Mouse (Mus musculus): Measurements from ENCODE around the gene Zbtb11.

Gene Zbtb11

DNA sequence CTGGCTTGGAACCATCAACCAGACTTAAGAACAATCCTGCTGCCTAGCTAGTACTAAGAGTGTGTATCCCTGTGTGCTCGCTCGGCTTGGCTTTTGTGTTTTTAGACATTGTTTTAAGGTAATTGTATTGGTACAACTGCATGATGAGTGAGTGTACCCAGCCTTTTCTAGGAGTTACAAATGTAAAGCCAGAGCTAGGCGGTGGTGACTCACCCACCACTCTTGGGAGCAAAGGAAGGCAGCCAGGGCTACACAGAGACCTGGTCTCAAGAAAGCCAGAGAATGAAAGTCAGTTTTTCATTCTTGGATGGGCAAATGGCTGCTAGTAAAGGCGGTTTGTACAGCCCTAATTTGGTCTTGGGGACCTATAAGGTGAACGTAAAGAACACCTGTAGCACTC lies 3.3 kb upstream of the Zbtb11 start:
- DNase-seq (ENCODE audit: low read depth, low spot score), result no peak

GRCm38 (mm10) chr16:55971735-55972615 lies 1.7 kb upstream of the Zbtb11 start:
- peak; percentile 30 for DNase-seq (ENCODE audit: low read depth, low spot score)

DNA sequence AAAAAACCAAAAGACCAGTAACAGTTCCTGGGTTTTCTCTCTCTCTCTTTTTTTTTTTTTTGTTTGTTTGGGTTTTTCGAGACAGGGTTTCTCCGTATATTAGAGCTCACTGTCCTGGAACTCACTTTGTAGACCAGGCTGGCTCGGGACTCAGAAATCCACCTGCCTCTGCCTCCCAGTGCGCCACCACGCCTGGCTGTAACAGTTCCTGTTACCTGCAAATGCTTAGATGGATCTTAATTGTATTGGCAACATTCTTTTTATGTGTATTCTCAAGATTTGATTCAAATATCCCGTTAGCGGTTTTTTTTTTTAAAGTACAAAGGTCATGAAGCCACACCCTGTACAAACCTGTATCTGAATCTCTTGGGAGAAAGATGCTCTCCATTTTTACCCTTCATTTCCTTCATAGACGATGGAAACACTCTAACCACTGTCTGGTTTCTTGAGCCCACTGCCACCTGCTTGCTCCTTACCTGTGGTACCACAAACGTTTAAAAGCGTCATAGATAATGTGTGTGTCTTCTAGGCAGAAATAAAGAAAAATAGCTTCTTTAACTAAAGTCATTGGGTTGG lies 969 bp upstream of the Zbtb11 start:
- DNase-seq (ENCODE audit: low read depth, low spot score), result no peak

- peak; percentile 80 for DNase-seq (ENCODE audit: low read depth, low spot score)
Measured at GRCm38 (mm10) chr16:55974256-55974902, 696 bp downstream of the Zbtb11 start.

DNA sequence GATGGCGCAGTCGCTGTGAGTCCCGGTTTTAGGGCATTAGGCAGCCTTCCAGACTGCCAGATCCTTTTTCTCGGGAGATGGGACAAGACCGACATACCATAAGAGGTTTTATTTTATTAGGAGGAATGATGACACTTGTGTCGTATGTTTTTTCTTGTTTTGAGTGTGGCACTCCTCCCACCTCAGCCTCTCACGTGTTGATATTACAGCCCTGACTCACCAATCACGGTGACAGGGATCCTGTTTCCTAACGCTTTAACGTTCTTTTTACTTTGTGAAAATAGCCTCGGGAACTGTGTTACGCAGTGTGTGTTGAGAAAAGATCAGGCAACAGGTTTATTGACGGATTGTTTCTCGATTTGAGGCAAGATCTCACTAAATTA lies 1.2 kb downstream of the Zbtb11 start:
- DNase-seq (ENCODE audit: low read depth, low spot score), result no peak

GRCm38 (mm10) chr16:55986001-55986400 lies 12.3 kb downstream of the Zbtb11 start:
- DNase-seq (ENCODE audit: low read depth, low spot score), result no peak

- DNase-seq (ENCODE audit: low read depth, low spot score), result no peak
Measured at GRCm38 (mm10) chr16:55990311-55990710, 16.6 kb downstream of the Zbtb11 start.

GRCm38 (mm10) chr16:55994235-55994634 lies 20.6 kb downstream of the Zbtb11 start:
- DNase-seq (ENCODE audit: low read depth, low spot score), result no peak

DNA sequence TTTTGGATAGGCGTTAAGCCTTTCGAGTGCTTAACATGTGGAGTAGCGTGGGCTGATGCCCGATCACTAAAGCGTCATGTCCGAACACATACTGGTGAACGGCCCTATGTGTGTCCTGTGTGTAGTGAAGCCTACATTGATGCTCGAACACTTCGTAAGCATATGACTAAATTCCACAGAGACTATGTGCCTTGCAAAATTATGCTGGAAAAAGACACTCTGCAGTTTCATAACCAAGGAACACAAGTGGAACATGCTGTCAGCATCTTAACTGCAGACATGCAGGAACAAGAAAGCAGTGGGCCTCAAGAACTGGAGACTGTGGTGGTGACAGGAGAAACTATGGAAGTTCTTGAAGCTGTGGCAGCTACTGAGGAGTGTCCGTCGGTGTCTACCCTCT lies 33.1 kb downstream of the Zbtb11 start:
- no peak for DNase-seq (ENCODE audit: low read depth, low spot score)

DNA sequence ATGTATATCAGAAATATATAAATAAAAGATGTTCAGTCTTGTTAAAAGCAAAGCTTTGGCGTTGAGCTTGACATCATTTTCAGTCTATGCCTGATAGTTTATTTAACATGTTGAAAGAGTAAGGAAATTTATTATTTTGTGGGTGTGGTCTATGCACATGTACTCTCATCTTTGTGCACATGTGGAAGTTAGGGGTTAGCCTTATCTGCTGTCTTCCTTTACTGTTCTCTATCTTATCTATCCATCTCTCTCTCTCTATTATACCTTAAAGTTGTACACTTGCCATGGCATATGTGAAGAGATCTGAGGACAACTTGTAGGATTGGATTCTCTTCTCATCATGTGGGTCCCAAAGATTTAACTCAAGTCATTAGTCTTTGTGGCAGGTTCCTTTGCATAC lies 35.2 kb downstream of the Zbtb11 start:
- DNase-seq (ENCODE audit: low read depth, low spot score), result no peak

DNA sequence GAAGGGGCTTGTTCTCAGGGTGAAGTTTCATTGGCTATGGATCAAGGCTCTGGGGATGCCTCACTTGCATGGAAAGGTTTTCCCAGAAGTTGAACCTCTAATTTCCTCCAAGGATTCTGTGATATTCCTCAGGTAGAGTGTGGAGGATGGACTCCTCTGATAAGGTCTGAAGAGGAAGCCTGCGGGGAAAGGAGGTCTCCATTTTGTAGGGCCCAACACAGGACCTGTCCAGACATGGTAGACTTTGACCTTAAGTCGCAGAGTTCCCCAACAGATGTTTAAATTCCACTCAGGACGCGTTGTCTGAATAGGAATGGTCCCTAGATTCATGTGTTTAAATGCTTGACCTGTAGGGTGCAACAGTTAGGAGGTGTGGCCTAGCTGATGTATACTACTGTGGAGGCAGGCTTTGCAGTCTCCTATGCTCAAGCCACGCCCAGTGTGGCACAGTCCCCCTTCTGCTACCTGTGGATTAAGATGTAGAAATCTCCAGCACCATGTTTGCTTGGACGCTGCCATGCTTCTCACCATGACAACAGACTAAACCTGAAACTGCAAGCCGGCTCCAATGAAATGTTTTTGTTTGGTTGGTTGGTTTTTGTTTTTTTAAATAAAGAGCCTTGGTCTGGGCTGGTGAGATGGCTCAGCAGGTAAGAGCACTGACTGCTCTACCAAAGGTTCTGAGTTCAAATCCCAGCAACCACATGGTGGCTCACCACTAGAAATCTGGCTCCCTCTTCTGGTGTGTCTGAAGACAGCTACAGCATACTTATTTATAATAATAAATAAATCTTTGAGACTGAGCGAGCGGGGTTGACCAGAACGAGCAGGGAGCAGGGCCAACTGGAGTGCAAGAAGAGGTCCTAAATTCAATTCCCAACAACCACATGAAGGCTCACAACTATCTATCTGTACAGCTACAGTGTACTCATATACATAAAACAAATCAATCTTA lies 39.4 kb downstream of the Zbtb11 start:
- peak; percentile 56 for DNase-seq (ENCODE audit: low read depth, low spot score)

GRCm38 (mm10) chr16:56014076-56014475 lies 40.4 kb downstream of the Zbtb11 start:
- DNase-seq (ENCODE audit: low read depth, low spot score), result no peak

- DNase-seq (ENCODE audit: low read depth, low spot score), result no peak
Measured at GRCm38 (mm10) chr16:56019660-56020059, 46.0 kb downstream of the Zbtb11 start.

- no peak for DNase-seq (ENCODE audit: low read depth, low spot score)
Measured at GRCm38 (mm10) chr16:56027854-56028629, 54.4 kb downstream of the Zbtb11 start.

DNA sequence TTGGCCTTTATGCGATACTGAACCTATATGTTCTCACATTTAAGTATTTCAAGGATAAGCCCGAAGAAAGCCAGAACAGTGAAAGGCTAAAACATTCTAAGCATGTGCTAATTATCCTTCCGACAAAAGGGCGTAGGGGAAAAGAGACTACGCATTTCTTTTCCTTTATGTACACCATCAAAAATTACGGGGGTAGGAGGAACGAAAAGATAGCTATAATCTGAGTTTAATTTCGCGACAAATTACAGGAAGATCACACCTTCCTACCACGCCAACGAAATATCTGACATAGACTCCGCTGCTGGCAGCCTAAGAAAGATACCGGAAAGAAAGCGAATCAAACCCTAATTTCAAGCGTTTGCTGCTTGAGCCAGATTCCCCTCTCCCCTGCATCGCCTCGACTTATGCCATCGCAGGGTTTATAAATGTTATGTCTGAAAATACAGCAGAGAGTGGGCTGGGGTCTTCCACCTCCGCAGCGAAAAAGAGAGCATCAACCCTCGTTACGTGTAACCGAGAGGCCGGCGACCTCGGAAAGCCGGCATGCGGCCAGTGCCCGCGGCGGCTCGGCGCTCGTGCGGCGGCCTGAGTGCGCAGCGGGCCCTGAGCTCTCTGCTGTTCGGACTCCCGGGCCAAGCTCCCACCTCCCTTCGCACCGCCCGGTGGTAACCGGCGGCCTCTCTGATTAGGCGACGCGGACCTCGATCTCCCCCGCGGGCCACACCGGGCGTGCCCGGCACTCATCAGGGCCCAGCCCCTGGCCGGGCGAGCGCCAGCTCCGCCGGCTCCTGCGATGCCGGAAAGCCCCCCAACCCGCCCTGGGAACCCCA lies 55.3 kb downstream of the Zbtb11 start:
- DNase-seq (ENCODE audit: low read depth, low spot score), result no peak

- peak; percentile 96 for DNase-seq (ENCODE audit: low read depth, low spot score)
Measured at GRCm38 (mm10) chr16:56029661-56030082, 56.0 kb downstream of the Zbtb11 start, which contains the start of gene Pcnp. Gene Pcnp, minus strand, starts transcription at chr16:56029739.

GRCm38 (mm10) chr16:56034566-56034965 lies 60.9 kb downstream of the Zbtb11 start:
- no peak for DNase-seq (ENCODE audit: low read depth, low spot score)

- peak; percentile 42 for DNase-seq (ENCODE audit: low read depth, low spot score)
Measured at GRCm38 (mm10) chr16:56036501-56036900, 62.8 kb downstream of the Zbtb11 start.

GRCm38 (mm10) chr16:56037138-56038010 lies 63.7 kb downstream of the Zbtb11 start, which contains the start of gene Trmt10c:
Gene Trmt10c, minus strand, starts transcription at chr16:56037819.
- peak; percentile 91 for DNase-seq (ENCODE audit: low read depth, low spot score)

Measured in ES-CJ7 (cell line).